Mouse (Mus musculus) G1E (cell line): ENCODE data around the gene Med19.

Experiments
- CTCF ChIP-seq: IDR thresholded peaks from 2 replicates; pipeline ENCODE4 v1.5.1; 2012; ENCODE audit warnings: low read depth, low read length, inconsistent platforms, mixed read lengths
- GATA1 ChIP-seq: IDR thresholded peaks from 2 replicates; pipeline ENCODE4 v1.6.1; 2012; ENCODE audit warnings: borderline replicate concordance, low read length, inconsistent platforms, mixed read lengths

- TF ChIP-seq CTCF (no peak), GATA1 (no peak)
Observed at GRCm38 (mm10) chr2:84704329-84704728, 26.1 kb downstream of the Med19 start.
